Mouse (Mus musculus): ENCODE data around the gene Tspan18.

GRCm38 (mm10) chr2:93377797-93378196 is 43.5 kb upstream of the Tspan18 start:
- TF ChIP-seq POLR2A (IDR thresholded peaks at IDR 0.05; ENCODE audit: low read depth, low read length) (no peak), RCOR1 (conservative IDR thresholded peaks at IDR 0.05; ENCODE audit: low read depth, low read length) (no peak), UBTF (IDR thresholded peaks at IDR 0.05; ENCODE audit: low read depth, low read length) (no peak), CTCF (conservative IDR thresholded peaks at IDR 0.05 in 1 of 2, IDR thresholded peaks at IDR 0.05 in 1 of 2; ENCODE audit: low read depth in 2 of 2, low read length in 2 of 2) (no peak), KAT2A (IDR thresholded peaks at IDR 0.05; ENCODE audit: insufficient replicate concordance, low read length) (no peak)

Measured in CH12.LX (cell line).